22 mouse cellular contexts compared by ENCODE assay signal in genomic region chr8:90608410-90608809, GRCm38 (mm10).
DNase-seq lines count a peak whose midpoint lies in the region; ATAC-seq and TF ChIP-seq lines count a peak whose summit lies in the region.
"Had no signal": no experiment of that assay in that cellular context is flagged by ENCODE, and none has a peak within 500 bp of the region (broad histone marks: within the 10 kb centered on the region; RNA-seq: fewer than 3 reads in every experiment).

No protein-coding gene starts in this region.

- no peak for ATAC-seq in embryonic facial prominence, embryonic 14.5 days (ENCODE audit: low read depth)
- ATAC-seq in limb, embryonic 14.5 days (ENCODE audit: low FRiP score, low read depth), result no peak
- peak; percentile 70 for ATAC-seq in forebrain, embryonic 16.5 days
- ATAC-seq: midbrain, embryonic 16.5 days had no signal

- H3K27ac ChIP-seq in embryonic facial prominence, embryonic 14.5 days (replicated peaks; ENCODE audit: low read depth, low read length), result no peak overlapping the region
- H3K27ac ChIP-seq in embryonic facial prominence, embryonic 10.5 days (replicated peaks), result no peak overlapping the region
- no peak overlapping the region for H3K27ac ChIP-seq in limb, embryonic 14.5 days (replicated peaks; ENCODE audit: low read depth, low read length)
- no peak overlapping the region for H3K27ac ChIP-seq in limb, embryonic 10.5 days
- H3K27ac ChIP-seq in forebrain, embryonic 16.5 days (ENCODE audit: low read length), result no peak overlapping the region
- H3K27ac ChIP-seq in heart, adult 2 months, result no peak overlapping the region
- H3K27ac ChIP-seq: heart, embryonic 13.5 days; hindbrain, embryonic 15.5 days; kidney, embryonic 15.5 days; limb, embryonic 15.5 days; liver, embryonic 13.5 days had no signal

- TF ChIP-seq CTCF in heart, adult 2 months (IDR thresholded peaks at IDR 0.05), result no peak

- H3K4me1 ChIP-seq in embryonic facial prominence, embryonic 14.5 days (ENCODE audit: control insufficient read depth, insufficient read depth, low read length), result no peaks in the 10 kb centered on the region
- H3K4me1 ChIP-seq in embryonic facial prominence, embryonic 10.5 days, result no peaks in the 10 kb centered on the region
- no peaks in the 10 kb centered on the region; the same call in 1 of the 2 replicates for H3K4me1 ChIP-seq in limb, embryonic 14.5 days (ENCODE audit: control insufficient read depth, insufficient read depth, low read length)
- no peaks in the 10 kb centered on the region for H3K4me1 ChIP-seq in limb, embryonic 10.5 days
- H3K4me1 ChIP-seq in forebrain, embryonic 16.5 days (replicated peaks; ENCODE audit: control insufficient read depth, insufficient read depth, low read length), result peaks cover 3% of the 10 kb centered on the region; the same call in 1 of the 2 replicates
- H3K4me1 ChIP-seq in heart, adult 2 months (ENCODE audit: control insufficient read depth, insufficient read depth, low read length), result no peaks in the 10 kb centered on the region
- H3K4me1 ChIP-seq: kidney, embryonic 15.5 days; liver, embryonic 13.5 days had no signal

- H3K79me2 ChIP-seq in heart, adult 2 months (replicated peaks; ENCODE audit: control insufficient read depth, insufficient read depth, low read length), result no peaks in the 10 kb centered on the region

- H3K36me3 ChIP-seq in embryonic facial prominence, embryonic 14.5 days (ENCODE audit: control insufficient read depth, insufficient read depth, low read length), result no peaks in the 10 kb centered on the region
- H3K36me3 ChIP-seq in embryonic facial prominence, embryonic 10.5 days (replicated peaks), result no peaks in the 10 kb centered on the region
- H3K36me3 ChIP-seq in limb, embryonic 14.5 days (ENCODE audit: control insufficient read depth, insufficient read depth, low read length), result no peaks in the 10 kb centered on the region
- H3K36me3 ChIP-seq in limb, embryonic 10.5 days, result no peaks in the 10 kb centered on the region
- no peaks in the 10 kb centered on the region for H3K36me3 ChIP-seq in forebrain, embryonic 16.5 days (ENCODE audit: control insufficient read depth, insufficient read depth)
- no peaks in the 10 kb centered on the region for H3K36me3 ChIP-seq in heart, adult 2 months (ENCODE audit: control insufficient read depth, insufficient read depth, low read length)
- H3K36me3 ChIP-seq: G1E; heart, embryonic 13.5 days; hindbrain, embryonic 15.5 days; kidney, embryonic 15.5 days; limb, embryonic 15.5 days; liver, embryonic 13.5 days had no signal

- TF ChIP-seq POLR2A in limb, embryonic 14.5 days (IDR thresholded peaks at IDR 0.05; ENCODE audit: borderline replicate concordance, extremely low read depth, insufficient read depth, insufficient read length), result no peak
- no peak for TF ChIP-seq POLR2A in heart, adult 2 months (IDR thresholded peaks at IDR 0.05; ENCODE audit: insufficient read depth, low read depth, low read length)

- 51% methylated on average over 3 of the region's 3 CpGs for WGBS in embryonic facial prominence, embryonic 14.5 days
- WGBS in embryonic facial prominence, embryonic 10.5 days, result 80% methylated on average over 3 of the region's 3 CpGs
- 64% methylated on average over 3 of the region's 3 CpGs for WGBS in limb, embryonic 14.5 days
- 89% methylated on average over 3 of the region's 3 CpGs for WGBS in limb, embryonic 10.5 days
- 7% methylated on average over 3 of the region's 3 CpGs for WGBS in forebrain, embryonic 16.5 days
- 70% methylated on average over 3 of the region's 3 CpGs for WGBS in heart, adult 2 months

- DNase-seq in embryonic facial prominence, embryonic 14.5 days (ENCODE audit: low spot score), result peak; percentile 29
- no peak for DNase-seq in embryonic facial prominence, embryonic 10.5 days (ENCODE audit: low spot score)
- DNase-seq in limb, embryonic 14.5 days (ENCODE audit: low spot score), result peak; percentile 37
- DNase-seq in limb, embryonic 10.5 days (ENCODE audit: low spot score), result no peak
- peak; percentile 11 for DNase-seq in NIH3T3 (ENCODE audit: low read depth)
- no peak for DNase-seq in heart, adult 2 months
- DNase-seq: adrenal gland, postnatal 14 days; cerebellum, adult 11-12 months; heart, postnatal 10 days; kidney, adult 18-20 months; kidney, postnatal 25 days; liver, embryonic 13.5 days; lung, adult 18-20 months; lung, postnatal 10 days; thymus, postnatal 14 days had no signal

- no peaks in the 10 kb centered on the region for H3K27me3 ChIP-seq in embryonic facial prominence, embryonic 14.5 days (replicated peaks; ENCODE audit: control insufficient read depth, insufficient read depth, low read length)
- H3K27me3 ChIP-seq in embryonic facial prominence, embryonic 10.5 days (replicated peaks; ENCODE audit: low read depth, poor library complexity, severe bottlenecking), result no peaks in the 10 kb centered on the region
- no peaks in the 10 kb centered on the region for H3K27me3 ChIP-seq in limb, embryonic 14.5 days (ENCODE audit: control insufficient read depth, insufficient read depth, low read length)
- H3K27me3 ChIP-seq in limb, embryonic 10.5 days (ENCODE audit: low read depth, poor library complexity, severe bottlenecking), result no peaks in the 10 kb centered on the region
- H3K27me3 ChIP-seq in forebrain, embryonic 16.5 days (replicated peaks; ENCODE audit: control insufficient read depth, insufficient read depth, low read length), result no peaks in the 10 kb centered on the region
- no peaks in the 10 kb centered on the region for H3K27me3 ChIP-seq in heart, adult 2 months (ENCODE audit: control insufficient read depth, insufficient read depth, low read length)
- H3K27me3 ChIP-seq: heart, embryonic 13.5 days; hindbrain, embryonic 15.5 days; kidney, embryonic 15.5 days; limb, embryonic 15.5 days; liver, embryonic 13.5 days had no signal

- TF ChIP-seq EP300 in heart, adult 2 months (IDR thresholded peaks at IDR 0.05; ENCODE audit: insufficient read depth, low read depth, low read length), result no peak

- H3K4me3 ChIP-seq in embryonic facial prominence, embryonic 14.5 days (ENCODE audit: low read depth, low read length), result no peak overlapping the region
- no peak overlapping the region for H3K4me3 ChIP-seq in embryonic facial prominence, embryonic 10.5 days
- H3K4me3 ChIP-seq in limb, embryonic 14.5 days (replicated peaks; ENCODE audit: low read length), result no peak overlapping the region
- H3K4me3 ChIP-seq in limb, embryonic 10.5 days, result no peak overlapping the region
- no peak overlapping the region for H3K4me3 ChIP-seq in forebrain, embryonic 16.5 days (replicated peaks; ENCODE audit: low read length)
- H3K4me3 ChIP-seq in heart, adult 2 months, result no peak overlapping the region
- H3K4me3 ChIP-seq: heart, embryonic 13.5 days; hindbrain, embryonic 15.5 days; kidney, embryonic 15.5 days; limb, embryonic 15.5 days; liver, embryonic 13.5 days had no signal

- H3K9ac ChIP-seq in embryonic facial prominence, embryonic 14.5 days (ENCODE audit: low read depth, low read length), result no peak overlapping the region
- H3K9ac ChIP-seq in limb, embryonic 14.5 days (ENCODE audit: low read depth, low read length, severe bottlenecking), result no peak overlapping the region
- no peak overlapping the region for H3K9ac ChIP-seq in forebrain, embryonic 16.5 days (replicated peaks; ENCODE audit: low read depth, low read length)
- no peak overlapping the region for H3K9ac ChIP-seq in heart, adult 2 months (ENCODE audit: low read depth, low read length)
- H3K9ac ChIP-seq: heart, embryonic 13.5 days; hindbrain, embryonic 15.5 days; kidney, embryonic 15.5 days; limb, embryonic 15.5 days; liver, embryonic 13.5 days had no signal

- H3K4me2 ChIP-seq in embryonic facial prominence, embryonic 14.5 days (ENCODE audit: low read depth, low read length), result no peak overlapping the region
- no peak overlapping the region for H3K4me2 ChIP-seq in limb, embryonic 14.5 days (replicated peaks; ENCODE audit: low read depth, low read length, severe bottlenecking)
- H3K4me2 ChIP-seq in forebrain, embryonic 16.5 days (ENCODE audit: low read length), result no peak overlapping the region
- H3K4me2 ChIP-seq: heart, embryonic 13.5 days; hindbrain, embryonic 15.5 days; kidney, embryonic 15.5 days; limb, embryonic 15.5 days; liver, embryonic 13.5 days had no signal

- 0 out of 2 replicates have a peak, but pooled peaks cover under 1% of the 10 kb centered on the region for H3K9me3 ChIP-seq in embryonic facial prominence, embryonic 14.5 days (ENCODE audit: control insufficient read depth, low read length)
- H3K9me3 ChIP-seq in embryonic facial prominence, embryonic 10.5 days, result no peaks in the 10 kb centered on the region
- no peaks in the 10 kb centered on the region for H3K9me3 ChIP-seq in limb, embryonic 14.5 days (ENCODE audit: control insufficient read depth, low read length)
- H3K9me3 ChIP-seq in limb, embryonic 10.5 days (replicated peaks), result no peaks in the 10 kb centered on the region
- H3K9me3 ChIP-seq in forebrain, embryonic 16.5 days (ENCODE audit: control insufficient read depth, low read length), result no peaks in the 10 kb centered on the region
- H3K9me3 ChIP-seq: heart, embryonic 13.5 days; hindbrain, embryonic 15.5 days; kidney, embryonic 15.5 days; limb, embryonic 15.5 days had no signal

- intact Hi-C loops in heart, adult 2 months (cut with DNase I), result no loop called here

Comparison
In these comparisons a context has a peak if more than half of its experiments do, and no peak if none do; other contexts are left out.
1. DNase-seq: peak in embryonic facial prominence, embryonic 14.5 days (single experiment), limb, embryonic 14.5 days (single experiment) and NIH3T3 (single experiment); none in embryonic facial prominence, embryonic 10.5 days (single experiment), limb, embryonic 10.5 days (single experiment) and heart, adult 2 months (0 of 2).